Comparison of ENCODE assay signal across 9 mouse cellular contexts in the genomic region with DNA sequence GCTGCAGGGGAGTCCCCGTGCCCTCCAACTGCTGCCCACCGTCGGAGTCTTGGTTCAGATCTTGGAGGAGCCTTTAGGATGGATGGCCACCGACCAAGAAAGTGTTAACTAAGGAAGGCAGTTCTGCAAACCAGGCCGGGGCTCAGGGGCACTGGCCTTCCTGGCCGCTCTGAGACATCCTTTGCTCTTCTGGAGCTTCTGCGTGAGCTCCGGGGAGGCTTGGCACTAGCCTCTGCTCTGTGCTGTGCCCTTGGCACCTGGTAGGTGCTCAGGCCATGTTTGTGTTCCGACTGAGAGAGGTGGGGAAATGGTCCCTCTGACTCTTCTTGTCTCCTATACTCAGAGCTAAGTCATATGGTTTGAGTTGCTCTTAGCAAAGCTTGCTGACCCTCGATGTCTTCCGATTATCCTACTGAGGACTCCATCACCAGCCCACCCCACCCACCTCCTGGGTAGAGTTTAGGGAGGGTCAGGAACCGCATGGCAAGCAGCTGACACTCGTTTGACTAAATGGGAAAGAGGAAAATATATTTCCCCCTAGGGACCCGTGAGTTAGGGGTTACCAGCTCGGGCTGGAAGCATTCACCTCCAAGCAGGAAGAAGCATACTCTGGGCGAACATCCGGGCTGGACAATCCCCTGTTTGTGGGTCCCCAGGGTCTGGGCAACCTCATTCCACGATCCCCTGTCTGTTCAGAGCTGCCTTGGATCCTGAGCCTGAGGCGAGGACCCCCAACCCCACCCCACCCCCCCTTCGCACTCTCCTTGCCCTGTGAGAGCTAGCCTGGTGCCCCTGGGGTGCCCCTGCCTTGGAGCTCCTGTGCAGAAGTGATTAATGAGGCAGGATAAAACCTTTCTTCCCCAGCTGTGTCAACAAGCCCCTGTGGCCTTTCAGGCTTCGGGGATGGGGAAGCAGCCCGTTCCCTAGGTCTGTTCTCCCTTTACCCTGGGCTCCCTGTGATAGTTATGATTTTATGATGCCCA. TPM values are rescaled to one million over a fixed set of nuclear protein-coding genes. Genes with fewer than 3 reads are reported as not detected.
A peak's percentile ranks its signal among the peaks of the same experiment; 100 is the strongest.
DNase-seq lines count a peak whose midpoint lies in the region; ATAC-seq lines count a peak whose summit lies in the region.
"Had no signal": no experiment of that assay in that cellular context is flagged by ENCODE, and none has a peak within 500 bp of the region (broad histone marks: within the 10 kb centered on the region; RNA-seq: fewer than 3 reads in every experiment).

No protein-coding gene starts in this region.

- peaks cover 7% of the 10 kb centered on the region for H3K27me3 ChIP-seq in heart, embryonic 12.5 days (replicated peaks)
- H3K27me3 ChIP-seq in intestine, embryonic 15.5 days (replicated peaks): no peaks in the 10 kb centered on the region
- peaks cover 10% of the 10 kb centered on the region for H3K27me3 ChIP-seq in midbrain, embryonic 15.5 days (replicated peaks)

- DNase-seq in heart, adult 11 months: no peak
- DNase-seq in embryo, embryonic 9.5 days (ENCODE audit: extremely low spot score): peak; percentile 71
- DNase-seq in adrenal gland, postnatal 4 days (ENCODE audit: low spot score in 2 of 2): no peak
- DNase-seq in left cerebral cortex, adult 8-10 months (ENCODE audit: low spot score in 2 of 2): no peak
- no peak for DNase-seq in right cerebral cortex, postnatal 36 days (ENCODE audit: low spot score in 2 of 2)

- peak overlapping the region; percentile 12; the same call in 1 of the 2 replicates for H3K27ac ChIP-seq in heart, embryonic 12.5 days (ENCODE audit: poor library complexity, severe bottlenecking)
- no peak overlapping the region for H3K27ac ChIP-seq in intestine, embryonic 15.5 days
- H3K27ac ChIP-seq in midbrain, embryonic 15.5 days: no peak overlapping the region

- no peak overlapping the region for H3K9ac ChIP-seq in heart, embryonic 12.5 days
- H3K9ac ChIP-seq in intestine, embryonic 15.5 days: no peak overlapping the region
- no peak overlapping the region for H3K9ac ChIP-seq in midbrain, embryonic 15.5 days

- WGBS in heart, embryonic 12.5 days: 18% methylated on average over 22 of the region's 22 CpGs
- 19% methylated on average over 22 of the region's 22 CpGs for WGBS in intestine, embryonic 15.5 days
- WGBS in midbrain, embryonic 15.5 days: 21% methylated on average over 22 of the region's 22 CpGs

- 0 out of 2 replicates have a peak, but pooled peaks have one; percentile 23 for ATAC-seq in heart, embryonic 12.5 days (ENCODE audit: insufficient number of reproducible peaks, low FRiP score)
- ATAC-seq in intestine, embryonic 15.5 days: peak; percentile 54
- ATAC-seq in midbrain, embryonic 15.5 days (replicated peaks): no peak

- peak overlapping the region; percentile 61 for H3K4me2 ChIP-seq in heart, embryonic 12.5 days
- H3K4me2 ChIP-seq in intestine, embryonic 15.5 days (replicated peaks): peak overlapping the region; percentile 40; the same call in 1 of the 2 replicates
- peak overlapping the region; percentile 43; the same call in 1 of the 2 replicates for H3K4me2 ChIP-seq in midbrain, embryonic 15.5 days

- peaks cover 21% of the 10 kb centered on the region for H3K4me1 ChIP-seq in heart, embryonic 12.5 days (replicated peaks)
- peaks cover 22% of the 10 kb centered on the region for H3K4me1 ChIP-seq in intestine, embryonic 15.5 days (replicated peaks)
- peaks cover 15% of the 10 kb centered on the region for H3K4me1 ChIP-seq in midbrain, embryonic 15.5 days

- no peaks in the 10 kb centered on the region for H3K36me3 ChIP-seq in heart, embryonic 12.5 days
- no peaks in the 10 kb centered on the region for H3K36me3 ChIP-seq in intestine, embryonic 15.5 days
- no peaks in the 10 kb centered on the region for H3K36me3 ChIP-seq in midbrain, embryonic 15.5 days (replicated peaks)

- peaks cover 10% of the 10 kb centered on the region for H3K9me3 ChIP-seq in heart, embryonic 12.5 days (replicated peaks)
- no peaks in the 10 kb centered on the region for H3K9me3 ChIP-seq in intestine, embryonic 15.5 days
- no peaks in the 10 kb centered on the region for H3K9me3 ChIP-seq in midbrain, embryonic 15.5 days

- H3K4me3 ChIP-seq in heart, embryonic 12.5 days: no peak overlapping the region
- no peak overlapping the region for H3K4me3 ChIP-seq in intestine, embryonic 15.5 days (replicated peaks)
- no peak overlapping the region for H3K4me3 ChIP-seq in midbrain, embryonic 15.5 days

RNA-seq across cellular contexts. Expression of gene Etv4, which starts 30.2 kb away (rescaled TPM):
- polyA plus RNA-seq in heart, embryonic 12.5 days (2016; fragmentation: Nextera tagmentation; extraction: Ambion mirVana): 10.0 and 10.3 TPM in 2 replicates
- polyA plus RNA-seq in intestine, embryonic 15.5 days (2015; fragmentation: Nextera tagmentation; extraction: Ambion mirVana): 4.1 and 5.4 TPM in 2 replicates
- 5.9 and 7.5 TPM in 2 replicates for polyA plus RNA-seq in midbrain, embryonic 15.5 days (2015; fragmentation: Nextera tagmentation; extraction: Ambion mirVana)
- total RNA-seq in adrenal gland, postnatal 4 days (2021): 1 to 10 TPM; 6.5 to 9.9 TPM
- 10 to 100 TPM; 10.2 to 13.5 (median 11.1) TPM for total RNA-seq in left cerebral cortex, adult 8-10 months (2022)
- total RNA-seq: neutrophil, adult 5-6 weeks had no signal
